Mouse (Mus musculus) heart, postnatal 0 days (tissue): ENCODE results near the gene Ralgps1.

Source experiments
- CTCF ChIP-seq: IDR thresholded peaks from 2 replicates; pipeline ENCODE4 v1.5.1; 2016; ENCODE audit warnings: antibody characterized with exemption, control low read depth, low read depth
- EP300 ChIP-seq: IDR thresholded peaks from 2 replicates; pipeline ENCODE4 v1.6.1; 2016; ENCODE audit warnings: antibody characterized with exemption, low read depth

GRCm38 (mm10) chr2:33417454-33417853 lies 46.2 kb upstream of the Ralgps1 start:
- TF ChIP-seq CTCF = no peak
- no peak for TF ChIP-seq EP300
